Mouse (Mus musculus) hindbrain, embryonic 13.5 days (tissue): ENCODE results near the gene Zfp36l2. TPM values are rescaled to one million over a fixed set of nuclear protein-coding genes. Genes with fewer than 3 reads are reported as not detected.

Experiments used
- ATAC-seq: fragments of 200-750 bp; cut with Nextera tagmentation; 2 replicates; pipeline ENCODE4 v1.8.0; 2017; ENCODE audit warnings: moderate TSS enrichment; ENCODE audit not compliant: low FRiP score
- H3K27ac ChIP-seq: fragments of 300-500 bp; sonication (generic); 2 replicates; pipeline ENCODE4 v1.5.1; 2015; ENCODE audit warnings: inconsistent platforms, mild to moderate bottlenecking, moderate library complexity
- H3K27me3 ChIP-seq: fragments of 300-500 bp; sonication (generic); 2 replicates; pipeline ENCODE4 v1.6.1; 2015; ENCODE audit warnings: mild to moderate bottlenecking, inconsistent platforms
- H3K36me3 ChIP-seq: fragments of 300-500 bp; sonication (generic); 2 replicates; pipeline ENCODE4 v1.6.1; 2015; ENCODE audit warnings: mild to moderate bottlenecking, inconsistent platforms
- H3K4me1 ChIP-seq: fragments of 300-500 bp; sonication (generic); replicated peaks from 2 replicates; pipeline ENCODE4 v1.6.1; 2015; ENCODE audit warnings: inconsistent platforms
- H3K4me2 ChIP-seq: fragments of 300-500 bp; sonication (generic); 2 replicates; pipeline ENCODE4 v1.6.1; 2015; ENCODE audit warnings: inconsistent platforms, mild to moderate bottlenecking, moderate library complexity
- H3K4me3 ChIP-seq: fragments of 300-500 bp; sonication (generic); 2 replicates; pipeline ENCODE4 v1.5.1; 2015; ENCODE audit warnings: mild to moderate bottlenecking, inconsistent platforms
- H3K9ac ChIP-seq: fragments of 300-500 bp; sonication (generic); 2 replicates; pipeline ENCODE4 v1.6.1; 2015; ENCODE audit warnings: mild to moderate bottlenecking, inconsistent platforms
- H3K9me3 ChIP-seq: fragments of 300-500 bp; sonication (generic); 2 replicates; pipeline ENCODE4 v1.6.1; 2016; ENCODE audit warnings: inconsistent platforms
- WGBS: fragments of 180-500 bp; shearing (Covaris S2); methylation state at CpG from one replicate; pipeline ENCODE4 v1.1.7; 2015; 5-methylcytosine and 5-hydroxymethylcytosine counted together
- polyA plus RNA-seq: library from polyadenylated mRNA; unstranded; fragments of >200 nt; fragmentation: Nextera tagmentation; extraction: Ambion mirVana; gene quantifications from 2 replicates; pipeline ENCODE4 v1.2.1, GENCODE M21; 2015

The Zfp36l2 gene
- polyA plus RNA-seq, 1 experiment from 2014 or later = 5.1 TPM

DNA sequence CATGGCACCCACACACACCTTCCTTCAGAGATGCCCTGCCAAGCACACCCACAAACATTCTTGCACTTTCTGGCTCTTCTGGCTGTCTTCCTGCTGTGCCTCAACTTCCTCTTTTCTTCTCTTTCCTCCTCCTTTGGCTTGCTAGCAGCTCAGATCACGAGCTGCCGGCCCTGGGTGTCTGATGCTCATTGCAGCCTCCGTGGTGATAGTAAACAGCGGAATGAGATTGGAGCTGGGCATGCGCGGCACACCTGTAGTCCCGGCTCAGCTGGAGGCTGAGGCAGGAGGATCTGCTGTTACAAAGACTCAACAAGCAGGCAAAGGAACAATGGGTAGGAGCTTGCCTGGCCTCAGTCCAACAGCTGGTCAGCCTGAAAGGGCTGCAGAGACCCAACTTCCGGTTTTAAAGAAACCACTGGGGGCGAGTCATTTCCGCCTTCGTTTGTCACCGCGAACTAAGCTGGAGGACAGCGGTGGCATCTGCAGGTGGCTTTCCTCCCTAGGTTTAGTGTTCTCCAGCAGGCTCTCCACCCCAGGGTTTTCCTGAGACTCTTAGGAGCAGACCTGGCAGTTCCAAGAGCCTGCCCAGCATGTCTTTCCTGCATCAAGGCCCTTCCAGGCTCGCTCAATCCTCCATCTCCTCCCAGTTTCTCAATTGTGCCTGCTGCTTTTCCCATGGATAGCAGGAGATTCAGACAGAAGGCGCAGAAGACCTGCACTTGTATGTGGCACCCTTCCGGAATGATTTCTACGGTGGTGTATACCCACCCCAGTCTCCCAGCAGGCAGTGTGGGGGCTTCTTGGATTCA, 6.0 kb downstream of the Zfp36l2 start:
- no peak overlapping the region for H3K9ac ChIP-seq
- 64% methylated on average over 18 of the region's 18 CpGs for WGBS

DNA sequence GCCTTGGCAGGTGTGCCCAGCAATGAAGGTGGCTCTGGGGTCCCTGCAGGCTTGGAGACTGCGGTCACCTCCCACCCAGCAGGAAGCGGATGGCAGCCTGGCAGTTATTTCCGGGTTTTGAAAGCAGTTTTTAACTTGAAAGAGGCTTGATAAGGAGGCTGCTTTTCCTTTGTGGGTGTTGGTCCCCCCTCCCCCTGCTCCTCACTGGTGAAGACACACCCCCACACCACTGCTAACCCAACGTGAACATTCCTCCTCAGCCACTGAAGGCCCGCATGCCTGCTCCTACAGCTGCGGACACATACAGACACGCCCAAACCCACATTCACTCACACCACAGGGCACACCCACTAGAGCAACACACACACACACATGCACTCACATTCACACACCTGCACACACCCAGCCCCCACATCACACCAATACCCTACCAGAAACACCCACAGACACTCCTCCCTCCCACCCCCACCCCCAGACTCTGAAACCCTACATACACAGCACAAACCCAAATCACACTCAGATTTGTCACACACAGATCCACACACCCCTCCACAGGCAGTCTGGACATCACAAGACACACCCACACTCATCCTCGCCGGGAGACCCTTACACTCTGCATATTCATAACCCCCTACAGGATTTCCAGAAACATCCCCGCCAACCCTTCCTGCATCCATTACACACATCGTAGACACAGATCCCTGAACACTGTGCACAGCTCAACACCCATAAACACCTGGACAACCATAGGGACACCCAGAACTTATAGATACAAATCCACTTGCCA, 6.8 kb downstream of the Zfp36l2 start:
- Histone ChIP-seq H3K9me3 (no peaks in the 10 kb centered on the region), H3K9ac (no peak overlapping the region), H3K4me1 (peaks cover 18% of the 10 kb centered on the region), H3K27me3 (peaks cover 20% of the 10 kb centered on the region), H3K4me2 (no peak overlapping the region), H3K36me3 (no peaks in the 10 kb centered on the region), H3K27ac (no peak overlapping the region), H3K4me3 (no peak overlapping the region)
- 46% methylated on average over 11 of the region's 11 CpGs for WGBS
- ATAC-seq = no peak

More for the DNA sequence above, 6.0 kb downstream of the Zfp36l2 start:
- ATAC-seq = no peak
- H3K4me3 ChIP-seq = no peak overlapping the region
- no peaks in the 10 kb centered on the region for H3K9me3 ChIP-seq
- H3K27ac ChIP-seq = peak overlapping the region; percentile 69
- no peaks in the 10 kb centered on the region for H3K36me3 ChIP-seq
- H3K4me2 ChIP-seq = 0 out of 2 replicates have a peak overlapping the region, but pooled peaks have one; percentile 6
- peaks cover 26% of the 10 kb centered on the region for H3K4me1 ChIP-seq
- peaks cover 28% of the 10 kb centered on the region for H3K27me3 ChIP-seq

- H3K4me1 ChIP-seq = peaks cover 13% of the 10 kb centered on the region; the same call in 1 of the 2 replicates
- no peak overlapping the region for H3K4me3 ChIP-seq
- peaks cover 13% of the 10 kb centered on the region for H3K27me3 ChIP-seq
- peaks cover 4% of the 10 kb centered on the region; the same call in 1 of the 2 replicates for H3K9me3 ChIP-seq
- H3K4me2 ChIP-seq = no peak overlapping the region
- 86% methylated on average over 4 of the region's 4 CpGs for WGBS
- no peak overlapping the region for H3K27ac ChIP-seq
- H3K36me3 ChIP-seq = no peaks in the 10 kb centered on the region
- ATAC-seq = no peak
- no peak overlapping the region for H3K9ac ChIP-seq
Observed at GRCm38 (mm10) chr17:84179973-84180365, 7.8 kb downstream of the Zfp36l2 start.

DNA sequence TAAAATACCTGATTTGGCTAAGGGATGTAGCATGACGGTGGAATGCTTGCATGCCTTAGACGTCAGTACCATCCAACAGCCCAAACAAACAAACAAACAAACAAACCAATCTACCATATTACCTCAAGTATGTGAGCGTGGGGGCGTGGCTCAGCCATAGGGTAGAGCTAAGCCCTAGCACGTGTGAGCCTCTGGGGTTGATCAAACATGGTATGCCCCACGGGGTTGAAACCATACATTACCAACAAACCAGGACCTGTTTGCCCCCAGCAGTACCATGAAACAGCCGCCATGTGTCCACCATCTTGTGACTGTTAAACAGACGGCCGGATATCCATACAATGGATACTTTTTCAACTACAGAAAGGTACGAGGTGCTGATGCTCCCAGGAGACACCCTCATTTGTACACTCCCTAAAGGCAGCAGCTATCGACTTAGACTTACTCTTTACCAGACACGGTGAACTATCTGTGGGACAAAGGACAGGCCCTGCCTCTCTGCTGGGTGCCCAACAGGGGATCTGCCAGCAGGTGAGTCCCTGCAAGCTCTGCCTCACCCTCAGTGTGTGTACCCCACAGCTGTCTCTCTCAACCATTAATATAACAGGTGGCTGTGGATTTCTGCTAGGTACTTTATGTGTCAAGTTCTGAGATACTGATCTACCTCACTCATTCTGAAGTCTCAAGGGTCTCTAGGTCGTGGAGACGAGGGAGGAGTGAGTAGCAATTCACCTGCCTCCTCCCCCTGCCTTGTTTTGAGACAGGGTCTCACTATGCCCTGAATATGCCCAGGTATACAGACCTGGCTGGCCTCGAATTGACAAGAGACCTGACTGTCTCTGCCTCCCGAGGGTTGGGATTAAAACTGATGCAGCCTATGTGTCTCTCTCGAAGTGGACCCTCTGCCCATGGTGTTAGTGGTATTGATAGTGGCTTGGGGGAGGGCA, 8.4 kb downstream of the Zfp36l2 start:
- Histone ChIP-seq H3K9ac (no peak overlapping the region), H3K27ac (no peak overlapping the region), H3K4me3 (no peak overlapping the region), H3K9me3 (peaks cover 4% of the 10 kb centered on the region; the same call in 1 of the 2 replicates), H3K27me3 (peaks cover 11% of the 10 kb centered on the region; the same call in 1 of the 2 replicates), H3K4me1 (peaks cover 13% of the 10 kb centered on the region; the same call in 1 of the 2 replicates), H3K36me3 (no peaks in the 10 kb centered on the region), H3K4me2 (no peak overlapping the region)
- ATAC-seq = no peak
- 93% methylated on average over 17 of the region's 17 CpGs for WGBS

DNA sequence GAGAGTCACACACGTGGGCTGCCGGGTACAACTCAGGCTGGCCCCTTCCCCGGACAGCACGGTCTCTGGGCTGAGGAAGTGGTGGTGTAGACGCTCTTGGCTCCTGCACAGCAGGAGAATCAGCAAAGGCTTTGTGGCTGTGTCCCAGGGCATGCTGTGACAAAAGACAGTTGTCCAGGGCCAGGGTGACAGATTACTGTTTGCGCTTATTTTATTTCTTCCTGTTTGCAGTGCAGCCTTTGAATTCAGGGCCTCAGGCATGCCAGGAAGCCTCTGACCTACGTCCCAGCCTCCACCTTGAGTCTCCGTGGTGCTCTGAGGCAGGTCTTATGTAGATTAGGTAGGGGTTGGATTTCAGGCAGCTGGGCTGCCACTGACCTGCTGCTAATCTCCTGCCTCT, 10.3 kb downstream of the Zfp36l2 start:
- H3K4me2 ChIP-seq = no peak overlapping the region
- H3K9me3 ChIP-seq = peaks cover 4% of the 10 kb centered on the region; the same call in 1 of the 2 replicates
- no peak overlapping the region for H3K27ac ChIP-seq
- peaks cover 5% of the 10 kb centered on the region; the same call in 1 of the 2 replicates for H3K4me1 ChIP-seq
- no peak overlapping the region for H3K9ac ChIP-seq
- no peaks in the 10 kb centered on the region for H3K36me3 ChIP-seq
- ATAC-seq = no peak
- H3K27me3 ChIP-seq = peaks cover 7% of the 10 kb centered on the region; the same call in 1 of the 2 replicates
- WGBS = 18% methylated on average over 8 of the region's 8 CpGs
- H3K4me3 ChIP-seq = no peak overlapping the region

GRCm38 (mm10) chr17:84176446-84176845, 11.3 kb downstream of the Zfp36l2 start:
- 89% methylated on average over 7 of the region's 7 CpGs for WGBS
- H3K27ac ChIP-seq = no peak overlapping the region
- no peak overlapping the region for H3K4me2 ChIP-seq
- peaks cover 4% of the 10 kb centered on the region; the same call in 1 of the 2 replicates for H3K9me3 ChIP-seq
- H3K36me3 ChIP-seq = no peaks in the 10 kb centered on the region
- no peak for ATAC-seq
- no peak overlapping the region for H3K4me3 ChIP-seq
- no peak overlapping the region for H3K9ac ChIP-seq
- H3K27me3 ChIP-seq = no peaks in the 10 kb centered on the region
- H3K4me1 ChIP-seq = peaks cover 3% of the 10 kb centered on the region; the same call in 1 of the 2 replicates

- Histone ChIP-seq H3K9me3 (peaks cover 4% of the 10 kb centered on the region; the same call in 1 of the 2 replicates), H3K4me2 (no peak overlapping the region), H3K4me1 (no peaks in the 10 kb centered on the region), H3K36me3 (no peaks in the 10 kb centered on the region), H3K27ac (no peak overlapping the region), H3K27me3 (no peaks in the 10 kb centered on the region), H3K4me3 (no peak overlapping the region), H3K9ac (no peak overlapping the region)
- no peak for ATAC-seq
- 99% methylated on average over 17 of the region's 17 CpGs for WGBS
Observed at GRCm38 (mm10) chr17:84175196-84175595, 12.6 kb downstream of the Zfp36l2 start.

GRCm38 (mm10) chr17:84167377-84167776, 20.4 kb downstream of the Zfp36l2 start:
- no peaks in the 10 kb centered on the region for H3K36me3 ChIP-seq
- no peaks in the 10 kb centered on the region for H3K27me3 ChIP-seq
- H3K4me2 ChIP-seq = no peak overlapping the region
- 94% methylated on average over 4 of the region's 4 CpGs for WGBS
- H3K27ac ChIP-seq = no peak overlapping the region
- H3K9me3 ChIP-seq = no peaks in the 10 kb centered on the region
- no peaks in the 10 kb centered on the region for H3K4me1 ChIP-seq
- no peak for ATAC-seq
- H3K4me3 ChIP-seq = no peak overlapping the region
- H3K9ac ChIP-seq = no peak overlapping the region

- WGBS = 89% methylated on average over 9 of the region's 9 CpGs
- H3K9me3 ChIP-seq = no peaks in the 10 kb centered on the region
- no peak overlapping the region for H3K27ac ChIP-seq
- H3K4me3 ChIP-seq = no peak overlapping the region
- no peak overlapping the region for H3K4me2 ChIP-seq
- H3K36me3 ChIP-seq = no peaks in the 10 kb centered on the region
- no peak overlapping the region for H3K9ac ChIP-seq
- ATAC-seq = no peak
- no peaks in the 10 kb centered on the region for H3K27me3 ChIP-seq
- peaks cover 9% of the 10 kb centered on the region; the same call in 1 of the 2 replicates for H3K4me1 ChIP-seq
Observed at GRCm38 (mm10) chr17:84166135-84166860, 21.4 kb downstream of the Zfp36l2 start.

- Histone ChIP-seq H3K9ac (no peak overlapping the region), H3K27ac (no peak overlapping the region), H3K9me3 (no peaks in the 10 kb centered on the region), H3K36me3 (no peaks in the 10 kb centered on the region), H3K4me1 (peaks cover 9% of the 10 kb centered on the region; the same call in 1 of the 2 replicates), H3K4me3 (no peak overlapping the region), H3K27me3 (no peaks in the 10 kb centered on the region), H3K4me2 (no peak overlapping the region)
- 86% methylated on average over 3 of the region's 3 CpGs for WGBS
- ATAC-seq = no peak
Observed at GRCm38 (mm10) chr17:84165735-84166134, 22.0 kb downstream of the Zfp36l2 start.

DNA sequence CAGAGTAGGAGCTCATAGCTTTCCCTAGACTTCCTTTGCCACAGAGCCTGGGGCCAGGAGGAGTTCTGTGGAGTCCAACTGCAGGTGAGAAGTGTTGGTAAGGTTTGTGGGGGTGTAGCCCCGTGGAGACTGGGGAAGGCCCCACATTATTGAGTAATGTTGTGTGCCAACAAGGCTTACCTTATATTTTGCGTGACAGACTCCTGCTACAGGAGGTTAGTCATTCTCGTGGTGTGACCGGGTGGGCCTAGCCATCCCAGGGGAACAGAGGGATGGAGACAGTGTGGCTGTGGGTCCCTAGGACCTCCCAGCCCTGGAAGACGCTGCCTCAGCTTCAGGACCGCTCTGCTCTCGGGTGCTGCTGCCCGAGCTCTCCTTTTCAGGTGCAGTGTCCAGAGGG, 23.6 kb downstream of the Zfp36l2 start:
- Histone ChIP-seq H3K27ac (no peak overlapping the region), H3K27me3 (no peaks in the 10 kb centered on the region), H3K4me1 (peaks cover 9% of the 10 kb centered on the region; the same call in 1 of the 2 replicates), H3K4me3 (no peak overlapping the region), H3K36me3 (no peaks in the 10 kb centered on the region), H3K9me3 (no peaks in the 10 kb centered on the region), H3K9ac (no peak overlapping the region), H3K4me2 (no peak overlapping the region)
- WGBS = 89% methylated on average over 8 of the region's 8 CpGs
- ATAC-seq = no peak
